Mouse (Mus musculus) lung, embryonic 14.5 days (tissue): Measurements from ENCODE around the gene Nfkbie. TPM values are rescaled to one million over a fixed set of nuclear protein-coding genes. Genes with fewer than 3 reads are reported as not detected.

Experiments used
- ATAC-seq: fragments of 200-750 bp; cut with Nextera tagmentation; 2 replicates; pipeline ENCODE4 v1.8.0; 2017; ENCODE audit warnings: mild to moderate bottlenecking, moderate TSS enrichment, moderate library complexity; ENCODE audit not compliant: insufficient read depth
- DNase-seq: peaks from one replicate; pipeline ENCODE4 v3.0.0-alpha.2; 2015
- H3K27ac ChIP-seq: fragments of 300-500 bp; sonication (generic); 2 replicates; pipeline ENCODE4 v1.5.1; 2014; ENCODE audit warnings: low read depth, mild to moderate bottlenecking, moderate library complexity
- H3K27me3 ChIP-seq: fragments of 300-500 bp; sonication (generic); 2 replicates; pipeline ENCODE4 v1.6.1; 2014; ENCODE audit warnings: low read length, control low read depth; ENCODE audit not compliant: insufficient read depth
- H3K36me3 ChIP-seq: fragments of 300-500 bp; sonication (generic); 2 replicates; pipeline ENCODE4 v1.6.1; 2014; ENCODE audit warnings: control low read depth; ENCODE audit not compliant: insufficient read depth
- H3K4me1 ChIP-seq: fragments of 300-500 bp; sonication (generic); 2 replicates; pipeline ENCODE4 v1.6.1; 2014; ENCODE audit warnings: antibody characterized with exemption, control low read depth; ENCODE audit not compliant: insufficient read depth
- H3K4me2 ChIP-seq: fragments of 300-500 bp; sonication (generic); 2 replicates; pipeline ENCODE4 v1.6.1; 2014; ENCODE audit warnings: mild to moderate bottlenecking
- H3K4me3 ChIP-seq: fragments of 300-500 bp; sonication (generic); 2 replicates; pipeline ENCODE4 v1.5.1; 2014; ENCODE audit warnings: low read depth, low read length
- H3K9ac ChIP-seq: fragments of 300-500 bp; sonication (generic); 2 replicates; pipeline ENCODE4 v1.6.1; 2014
- H3K9me3 ChIP-seq: fragments of 300-500 bp; sonication (generic); 2 replicates; pipeline ENCODE4 v1.6.1; 2016; ENCODE audit warnings: low read depth, low read length, control low read depth
- CTCF ChIP-seq: IDR thresholded peaks from 2 replicates; pipeline ENCODE4 v1.5.1; 2016; ENCODE audit warnings: antibody characterized with exemption, low read depth
- WGBS: fragments of 180-500 bp; shearing (Covaris S2); extraction: QIAGEN DNeasy Blood & Tissue Kit; methylation state at CpG from one replicate; pipeline ENCODE4 v1.1.7; 2014; 5-methylcytosine and 5-hydroxymethylcytosine counted together
- polyA plus RNA-seq: library from polyadenylated mRNA; unstranded; fragments of >200 nt; fragmentation: Nextera tagmentation; extraction: Ambion mirVana; gene quantifications from 2 replicates; pipeline ENCODE4 v1.2.1, GENCODE M21; 2014

Nfkbie gene
- polyA plus RNA-seq, 1 experiment from 2014 or later, result 3.1 TPM

- Histone ChIP-seq H3K4me2 (no peak overlapping the region), H3K9me3 (no peaks in the 10 kb centered on the region), H3K36me3 (no peaks in the 10 kb centered on the region), H3K4me3 (no peak overlapping the region), H3K4me1 (no peaks in the 10 kb centered on the region), H3K27ac (no peak overlapping the region), H3K27me3 (peaks cover 22% of the 10 kb centered on the region), H3K9ac (no peak overlapping the region)
- no peak for TF ChIP-seq CTCF
- DNase-seq (no peak), ATAC-seq (no peak)
- WGBS, result 67% methylated on average over 1 of the region's 1 CpGs
These were observed 1.1 kb upstream of the Nfkbie start for GRCm38 (mm10) chr17:45554420-45554819.

- no peaks in the 10 kb centered on the region for H3K9me3 ChIP-seq
- no peak for TF ChIP-seq CTCF
- H3K4me3 ChIP-seq, result peak overlapping the region; percentile 61
- DNase-seq (no peak), ATAC-seq (no peak)
- H3K4me2 ChIP-seq, result peak overlapping the region; percentile 98
- no peaks in the 10 kb centered on the region for H3K4me1 ChIP-seq
- peak overlapping the region; percentile 60 for H3K9ac ChIP-seq
- peaks cover 15% of the 10 kb centered on the region for H3K27me3 ChIP-seq
- H3K36me3 ChIP-seq, result no peaks in the 10 kb centered on the region
- 1% methylated on average over 14 of the region's 14 CpGs for WGBS
- H3K27ac ChIP-seq, result no peak overlapping the region
These were observed 595 bp downstream of the Nfkbie start for GRCm38 (mm10) chr17:45556107-45556489.

GRCm38 (mm10) chr17:45556514-45557245, 1.2 kb downstream of the Nfkbie start:
- H3K9ac ChIP-seq, result 0 out of 2 replicates have a peak overlapping the region, but pooled peaks have one; percentile 60
- peak overlapping the region; percentile 98 for H3K4me2 ChIP-seq
- no peak for TF ChIP-seq CTCF
- no peaks in the 10 kb centered on the region for H3K36me3 ChIP-seq
- peaks cover 11% of the 10 kb centered on the region for H3K27me3 ChIP-seq
- DNase-seq, result no peak
- 58% methylated on average over 3 of the region's 3 CpGs for WGBS
- H3K4me3 ChIP-seq, result peak overlapping the region; percentile 61
- no peak overlapping the region for H3K27ac ChIP-seq
- H3K9me3 ChIP-seq, result no peaks in the 10 kb centered on the region
- H3K4me1 ChIP-seq, result no peaks in the 10 kb centered on the region
- no peak for ATAC-seq

GRCm38 (mm10) chr17:45557246-45557824, 1.8 kb downstream of the Nfkbie start:
- Histone ChIP-seq H3K4me2 (peak overlapping the region; percentile 98; the same call in 1 of the 2 replicates), H3K27me3 (peaks cover 11% of the 10 kb centered on the region), H3K9ac (no peak overlapping the region), H3K9me3 (no peaks in the 10 kb centered on the region), H3K36me3 (no peaks in the 10 kb centered on the region), H3K4me3 (no peak overlapping the region), H3K4me1 (no peaks in the 10 kb centered on the region), H3K27ac (no peak overlapping the region)
- no peak for DNase-seq
- no peak for ATAC-seq
- 55% methylated on average over 7 of the region's 7 CpGs for WGBS
- no peak for TF ChIP-seq CTCF

- Histone ChIP-seq H3K36me3 (no peaks in the 10 kb centered on the region), H3K9me3 (no peaks in the 10 kb centered on the region), H3K4me3 (no peak overlapping the region), H3K27ac (no peak overlapping the region), H3K4me1 (no peaks in the 10 kb centered on the region), H3K9ac (no peak overlapping the region), H3K4me2 (no peak overlapping the region), H3K27me3 (peaks cover 11% of the 10 kb centered on the region)
- no peak for DNase-seq
- ATAC-seq, result no peak
- 60% methylated on average over 16 of the region's 16 CpGs for WGBS
- TF ChIP-seq CTCF, result no peak
These were observed 2.7 kb downstream of the Nfkbie start for GRCm38 (mm10) chr17:45557998-45558862.

GRCm38 (mm10) chr17:45559732-45560525, 4.4 kb downstream of the Nfkbie start:
- H3K9ac ChIP-seq, result no peak overlapping the region
- 83% methylated on average over 15 of the region's 15 CpGs for WGBS
- peaks cover 1% of the 10 kb centered on the region; the same call in 1 of the 2 replicates for H3K36me3 ChIP-seq
- no peak overlapping the region for H3K27ac ChIP-seq
- no peak overlapping the region for H3K4me3 ChIP-seq
- H3K9me3 ChIP-seq, result no peaks in the 10 kb centered on the region
- H3K27me3 ChIP-seq, result peaks cover 11% of the 10 kb centered on the region
- H3K4me1 ChIP-seq, result peaks cover 5% of the 10 kb centered on the region
- TF ChIP-seq CTCF, result no peak
- ATAC-seq (no peak), DNase-seq (no peak)
- no peak overlapping the region for H3K4me2 ChIP-seq
